Mouse (Mus musculus): ENCODE data around the gene Htr6.

Gene Htr6

GRCm38 (mm10) chr4:139086984-139087383 lies 11.6 kb upstream of the Htr6 start:
- DNase-seq, result no peak

- peak; percentile 91 for DNase-seq
These were observed 10.7 kb upstream of the Htr6 start for GRCm38 (mm10) chr4:139086037-139086436.

- DNase-seq, result no peak
These were observed 10.0 kb upstream of the Htr6 start for GRCm38 (mm10) chr4:139085337-139085736.

GRCm38 (mm10) chr4:139082790-139083564 lies 7.6 kb upstream of the Htr6 start:
- DNase-seq, result peak; percentile 88

GRCm38 (mm10) chr4:139081270-139081931 lies 6.0 kb upstream of the Htr6 start:
- peak; percentile 49 for DNase-seq

GRCm38 (mm10) chr4:139080259-139080658 lies 4.9 kb upstream of the Htr6 start:
- no peak for DNase-seq

GRCm38 (mm10) chr4:139079439-139079838 lies 4.1 kb upstream of the Htr6 start:
- DNase-seq, result peak; percentile 50

GRCm38 (mm10) chr4:139078726-139079125 lies 3.4 kb upstream of the Htr6 start:
- peak; percentile 36 for DNase-seq

- DNase-seq, result peak; percentile 66
These were observed 2.9 kb upstream of the Htr6 start for GRCm38 (mm10) chr4:139078313-139078712.

- DNase-seq, result no peak
These were observed 545 bp upstream of the Htr6 start for GRCm38 (mm10) chr4:139075915-139076314.

GRCm38 (mm10) chr4:139074060-139074459 lies 1.3 kb downstream of the Htr6 start:
- DNase-seq, result no peak

- DNase-seq, result no peak
These were observed 7.1 kb downstream of the Htr6 start for GRCm38 (mm10) chr4:139068287-139068686.

- no peak for DNase-seq
These were observed 10.5 kb downstream of the Htr6 start for GRCm38 (mm10) chr4:139064831-139065230.

GRCm38 (mm10) chr4:139059569-139059968 lies 15.8 kb downstream of the Htr6 start:
- peak; percentile 66 for DNase-seq

- no peak for DNase-seq
These were observed 17.3 kb downstream of the Htr6 start for GRCm38 (mm10) chr4:139058029-139058428.

GRCm38 (mm10) chr4:139057291-139057690 lies 18.1 kb downstream of the Htr6 start:
- no peak for DNase-seq

- DNase-seq, result peak; percentile 45
These were observed 19.6 kb downstream of the Htr6 start for GRCm38 (mm10) chr4:139055744-139056143.

- no peak for DNase-seq
These were observed 20.0 kb downstream of the Htr6 start for GRCm38 (mm10) chr4:139055336-139055735.

GRCm38 (mm10) chr4:139054300-139054923 lies 21.0 kb downstream of the Htr6 start:
- DNase-seq, result peak; percentile 94

GRCm38 (mm10) chr4:139053391-139053790 lies 22.0 kb downstream of the Htr6 start:
- no peak for DNase-seq

GRCm38 (mm10) chr4:139052796-139053195 lies 22.6 kb downstream of the Htr6 start:
- no peak for DNase-seq

- DNase-seq, result no peak
These were observed 26.9 kb downstream of the Htr6 start for GRCm38 (mm10) chr4:139048518-139048917.

GRCm38 (mm10) chr4:139046354-139046753 lies 29.0 kb downstream of the Htr6 start:
- no peak for DNase-seq

- DNase-seq, result no peak
These were observed 30.8 kb downstream of the Htr6 start for GRCm38 (mm10) chr4:139044566-139044965.

All from retina, postnatal 1 day (tissue).